Mouse (Mus musculus) midbrain, embryonic 11.5 days (tissue): ENCODE data around the gene Atl1. TPM values are rescaled to one million over a fixed set of nuclear protein-coding genes. Genes with fewer than 3 reads are reported as not detected.

ENCODE experiments used
- ATAC-seq: fragments of 200-750 bp; cut with Nextera tagmentation; 2 replicates; pipeline ENCODE4 v1.8.0; 2017; ENCODE audit warnings: moderate TSS enrichment, moderate library complexity; ENCODE audit not compliant: low FRiP score
- DNase-seq: peaks from one replicate; pipeline ENCODE4 v3.0.0; 2015; ENCODE audit warnings: low spot score; ENCODE audit errors: missing footprints
- H3K27ac ChIP-seq: fragments of 300-500 bp; sonication (generic); 2 replicates; pipeline ENCODE4 v1.5.1; 2014; ENCODE audit warnings: low read depth, low read length
- H3K27me3 ChIP-seq: fragments of 300-500 bp; sonication (generic); 2 replicates; pipeline ENCODE4 v1.6.1; 2014; ENCODE audit warnings: mild to moderate bottlenecking, low read length, moderate library complexity, mixed read lengths; ENCODE audit not compliant: control insufficient read depth, insufficient read depth
- H3K36me3 ChIP-seq: fragments of 300-500 bp; sonication (generic); 2 replicates; pipeline ENCODE4 v1.6.1; 2014; ENCODE audit warnings: mild to moderate bottlenecking, low read length, moderate library complexity, mixed read lengths; ENCODE audit not compliant: control insufficient read depth, insufficient read depth
- H3K4me1 ChIP-seq: fragments of 300-500 bp; sonication (generic); 2 replicates; pipeline ENCODE4 v1.6.1; 2014; ENCODE audit warnings: low read length; ENCODE audit not compliant: control insufficient read depth, insufficient read depth
- H3K4me2 ChIP-seq: fragments of 300-500 bp; sonication (generic); 2 replicates; pipeline ENCODE4 v1.6.1; 2014; ENCODE audit warnings: mild to moderate bottlenecking, moderate library complexity
- H3K4me3 ChIP-seq: fragments of 300-500 bp; sonication (generic); 2 replicates; pipeline ENCODE4 v1.5.1; 2014; ENCODE audit warnings: low read depth, low read length
- H3K9ac ChIP-seq: fragments of 300-500 bp; sonication (generic); 2 replicates; pipeline ENCODE4 v1.6.1; 2014; ENCODE audit warnings: low read length
- H3K9me3 ChIP-seq: fragments of 300-500 bp; sonication (generic); 2 replicates; pipeline ENCODE4 v1.6.1; 2016; ENCODE audit warnings: low read length; ENCODE audit not compliant: control insufficient read depth
- WGBS: fragments of 180-500 bp; shearing (Covaris S2); extraction: QIAGEN DNeasy Blood & Tissue Kit; methylation state at CpG from one replicate; pipeline ENCODE4 v1.1.7; 2014; 5-methylcytosine and 5-hydroxymethylcytosine counted together
- polyA plus RNA-seq: library from polyadenylated mRNA; unstranded; fragments of >200 nt; fragmentation: Nextera tagmentation; extraction: Ambion mirVana; gene quantifications from 2 replicates; pipeline ENCODE4 v1.2.1, GENCODE M21; 2014

Atl1 gene
- polyA plus RNA-seq, 1 experiment from 2014 or later = 57.4 TPM

- no peak overlapping the region for H3K4me3 ChIP-seq
- no peak overlapping the region for H3K27ac ChIP-seq
- no peaks in the 10 kb centered on the region for H3K36me3 ChIP-seq
- no peaks in the 10 kb centered on the region for H3K4me1 ChIP-seq
- DNase-seq = no peak
- H3K9me3 ChIP-seq = no peaks in the 10 kb centered on the region
- H3K9ac ChIP-seq = no peak overlapping the region
- ATAC-seq = no peak
- 96% methylated on average over 12 of the region's 12 CpGs for WGBS
- H3K4me2 ChIP-seq = no peak overlapping the region
- no peaks in the 10 kb centered on the region for H3K27me3 ChIP-seq
Observed at GRCm38 (mm10) chr12:69855641-69856300, 36.6 kb upstream of the Atl1 start.

- no peak overlapping the region for H3K4me3 ChIP-seq
- ATAC-seq (no peak), DNase-seq (no peak)
- no peak overlapping the region for H3K4me2 ChIP-seq
- H3K27ac ChIP-seq = no peak overlapping the region
- no peaks in the 10 kb centered on the region for H3K36me3 ChIP-seq
- H3K27me3 ChIP-seq = no peaks in the 10 kb centered on the region
- H3K4me1 ChIP-seq = no peaks in the 10 kb centered on the region
- H3K9ac ChIP-seq = no peak overlapping the region
- WGBS = 99% methylated on average over 10 of the region's 10 CpGs
- H3K9me3 ChIP-seq = no peaks in the 10 kb centered on the region
Observed at GRCm38 (mm10) chr12:69856398-69856797, 36.0 kb upstream of the Atl1 start.

- H3K4me1 ChIP-seq = no peaks in the 10 kb centered on the region
- no peaks in the 10 kb centered on the region for H3K27me3 ChIP-seq
- H3K9ac ChIP-seq = no peak overlapping the region
- H3K36me3 ChIP-seq = no peaks in the 10 kb centered on the region
- H3K4me3 ChIP-seq = no peak overlapping the region
- no peak for ATAC-seq
- 92% methylated on average over 2 of the region's 2 CpGs for WGBS
- H3K9me3 ChIP-seq = no peaks in the 10 kb centered on the region
- DNase-seq = no peak
- no peak overlapping the region for H3K4me2 ChIP-seq
- no peak overlapping the region for H3K27ac ChIP-seq
Observed at GRCm38 (mm10) chr12:69857597-69857996, 34.8 kb upstream of the Atl1 start.

- DNase-seq = no peak
- Histone ChIP-seq H3K4me2 (no peak overlapping the region), H3K36me3 (no peaks in the 10 kb centered on the region), H3K27me3 (no peaks in the 10 kb centered on the region), H3K9me3 (no peaks in the 10 kb centered on the region), H3K9ac (no peak overlapping the region), H3K27ac (no peak overlapping the region), H3K4me1 (no peaks in the 10 kb centered on the region), H3K4me3 (no peak overlapping the region)
- ATAC-seq = no peak
- WGBS = 94% methylated on average over 4 of the region's 4 CpGs
Observed at GRCm38 (mm10) chr12:69858847-69859246, 33.6 kb upstream of the Atl1 start.

GRCm38 (mm10) chr12:69863505-69863904 lies 28.9 kb upstream of the Atl1 start:
- Histone ChIP-seq H3K9me3 (no peaks in the 10 kb centered on the region), H3K4me3 (no peak overlapping the region), H3K36me3 (no peaks in the 10 kb centered on the region), H3K4me1 (no peaks in the 10 kb centered on the region), H3K4me2 (no peak overlapping the region), H3K27ac (no peak overlapping the region), H3K27me3 (no peaks in the 10 kb centered on the region), H3K9ac (no peak overlapping the region)
- DNase-seq (no peak), ATAC-seq (no peak)
- 86% methylated on average over 5 of the region's 5 CpGs for WGBS

GRCm38 (mm10) chr12:69864164-69864692 lies 28.2 kb upstream of the Atl1 start:
- no peak overlapping the region for H3K9ac ChIP-seq
- no peak overlapping the region for H3K4me2 ChIP-seq
- no peak for ATAC-seq
- no peak for DNase-seq
- H3K27me3 ChIP-seq = no peaks in the 10 kb centered on the region
- no peak overlapping the region for H3K4me3 ChIP-seq
- no peak overlapping the region for H3K27ac ChIP-seq
- H3K36me3 ChIP-seq = no peaks in the 10 kb centered on the region
- 81% methylated on average over 4 of the region's 4 CpGs for WGBS
- no peaks in the 10 kb centered on the region for H3K4me1 ChIP-seq
- no peaks in the 10 kb centered on the region for H3K9me3 ChIP-seq

GRCm38 (mm10) chr12:69867338-69867737 lies 25.1 kb upstream of the Atl1 start:
- Histone ChIP-seq H3K4me3 (no peak overlapping the region), H3K27me3 (no peaks in the 10 kb centered on the region), H3K9me3 (no peaks in the 10 kb centered on the region), H3K4me1 (no peaks in the 10 kb centered on the region), H3K4me2 (no peak overlapping the region), H3K9ac (no peak overlapping the region), H3K36me3 (no peaks in the 10 kb centered on the region), H3K27ac (no peak overlapping the region)
- 89% methylated on average over 5 of the region's 5 CpGs for WGBS
- DNase-seq = no peak
- ATAC-seq = no peak

GRCm38 (mm10) chr12:69871632-69872031 lies 20.8 kb upstream of the Atl1 start:
- 95% methylated on average over 5 of the region's 5 CpGs for WGBS
- DNase-seq (no peak), ATAC-seq (no peak)
- H3K4me1 ChIP-seq = no peaks in the 10 kb centered on the region
- no peak overlapping the region for H3K9ac ChIP-seq
- no peak overlapping the region for H3K4me2 ChIP-seq
- no peaks in the 10 kb centered on the region for H3K27me3 ChIP-seq
- H3K27ac ChIP-seq = no peak overlapping the region
- H3K4me3 ChIP-seq = no peak overlapping the region
- H3K36me3 ChIP-seq = no peaks in the 10 kb centered on the region
- H3K9me3 ChIP-seq = no peaks in the 10 kb centered on the region

GRCm38 (mm10) chr12:69877842-69878363 lies 14.5 kb upstream of the Atl1 start:
- ATAC-seq (no peak), DNase-seq (no peak)
- Histone ChIP-seq H3K4me2 (no peak overlapping the region), H3K4me3 (no peak overlapping the region), H3K36me3 (no peaks in the 10 kb centered on the region), H3K27ac (no peak overlapping the region), H3K27me3 (no peaks in the 10 kb centered on the region), H3K9me3 (no peaks in the 10 kb centered on the region), H3K9ac (no peak overlapping the region), H3K4me1 (peaks cover 9% of the 10 kb centered on the region)
- 90% methylated on average over 9 of the region's 9 CpGs for WGBS
